Mouse (Mus musculus): Measurements from ENCODE around the gene Abcg3. TPM values are rescaled to one million over a fixed set of nuclear protein-coding genes. Genes with fewer than 3 reads are reported as not detected.
"Not testable (repeated sequence)": the region's sequence is repeated elsewhere in the genome, so short reads cannot be mapped to it uniquely, and the experiment has no call there.

Abcg3 gene
- polyA plus RNA-seq, 1 experiment from 2014 or later, result 4.3 TPM

DNA sequence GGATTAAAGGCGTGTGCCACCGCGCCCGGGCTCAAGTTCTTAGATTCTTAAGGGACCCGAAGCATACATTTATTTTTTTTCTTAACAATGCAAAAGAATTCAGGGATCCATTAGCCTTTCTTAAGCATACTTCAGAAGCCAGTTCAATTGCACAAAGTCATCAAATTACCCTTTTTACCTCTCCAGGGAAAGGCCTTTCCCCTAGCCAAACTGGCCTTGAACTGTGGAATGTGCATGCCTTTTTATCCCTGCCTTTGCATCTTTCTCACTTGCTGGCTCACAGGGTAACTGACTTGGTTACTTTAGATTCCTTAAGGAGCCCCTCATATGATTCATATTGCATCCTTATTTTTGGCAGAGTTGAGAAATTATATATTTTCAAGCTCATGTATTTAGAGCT, 76.0 kb downstream of the Abcg3 start:
- H3K4me3 ChIP-seq (replicated peaks); H3K27me3 ChIP-seq; H3K36me3 ChIP-seq (replicated peaks); H3K9me3 ChIP-seq (replicated peaks); H3K4me1 ChIP-seq (replicated peaks); ATAC-seq (ENCODE audit: insufficient read depth); H3K4me2 ChIP-seq; H3K27ac ChIP-seq (replicated peaks); H3K9ac ChIP-seq: not testable (repeated sequence)
- WGBS (ENCODE audit: insufficient replicate concordance), result 67% methylated on average over 5 of the region's 5 CpGs

Other genes starting within 250 kb of the Abcg3 start
- 1.0 and 1.1 TPM in 2 replicates for gene Zfp951, start 122.6 kb downstream of the Abcg3 start, polyA plus RNA-seq (2015; fragmentation: Nextera tagmentation; extraction: Ambion mirVana)
- 1.1 and 1.2 TPM in 2 replicates for gene Gbp9, start 156.8 kb upstream of the Abcg3 start, polyA plus RNA-seq (2015; fragmentation: Nextera tagmentation; extraction: Ambion mirVana)
- 2.4 and 3.2 TPM in 2 replicates for gene Gbp8, start 156.8 kb upstream of the Abcg3 start, polyA plus RNA-seq (2015; fragmentation: Nextera tagmentation; extraction: Ambion mirVana)
- gene Gbp4, start 156.9 kb upstream of the Abcg3 start, polyA plus RNA-seq (2015; fragmentation: Nextera tagmentation; extraction: Ambion mirVana), result 0.61 and 0.90 TPM in 2 replicates